Mouse (Mus musculus) thymus, postnatal 0 days (tissue): ENCODE measurements around the gene Crat. TPM values are rescaled to one million over a fixed set of nuclear protein-coding genes. Genes with fewer than 3 reads are reported as not detected.
"Not testable (repeated sequence)": the region's sequence is repeated elsewhere in the genome, so short reads cannot be mapped to it uniquely, and the experiment has no call there.

Experiments
- DNase-seq: peaks from one replicate; pipeline ENCODE4 v3.0.0-alpha.2; 2015; ENCODE audit warnings: low spot score
- polyA plus RNA-seq: library from polyadenylated mRNA; unstranded; fragments of >200 nt; fragmentation: Nextera tagmentation; extraction: Ambion mirVana; gene quantifications from 2 replicates; pipeline ENCODE4 v1.2.1, GENCODE M21; 2015

Crat gene
- polyA plus RNA-seq, 1 experiment from 2014 or later: 7.9 TPM

GRCm38 (mm10) chr2:30440701-30441517, 25.3 kb upstream of the Crat start:
- DNase-seq: peak; percentile 87

GRCm38 (mm10) chr2:30440211-30440700, 24.6 kb upstream of the Crat start:
- no peak for DNase-seq

GRCm38 (mm10) chr2:30439631-30440030, 24.0 kb upstream of the Crat start:
- no peak for DNase-seq

GRCm38 (mm10) chr2:30437791-30438190, 22.2 kb upstream of the Crat start:
- DNase-seq: no peak

- DNase-seq: no peak
Observed at GRCm38 (mm10) chr2:30436809-30437208, 21.2 kb upstream of the Crat start.

- no peak for DNase-seq
Observed at GRCm38 (mm10) chr2:30436156-30436545, 20.5 kb upstream of the Crat start.

- DNase-seq: peak; percentile 77
Observed at GRCm38 (mm10) chr2:30435326-30436155, 19.9 kb upstream of the Crat start.

GRCm38 (mm10) chr2:30429156-30429555, 13.5 kb upstream of the Crat start:
- no peak for DNase-seq

GRCm38 (mm10) chr2:30421432-30421831, 5.8 kb upstream of the Crat start:
- DNase-seq: no peak

GRCm38 (mm10) chr2:30419112-30419511, 3.5 kb upstream of the Crat start:
- DNase-seq: no peak

- DNase-seq: no peak
Observed at GRCm38 (mm10) chr2:30418259-30418658, 2.6 kb upstream of the Crat start.

- no peak for DNase-seq
Observed at GRCm38 (mm10) chr2:30417595-30418165, 2.1 kb upstream of the Crat start.

GRCm38 (mm10) chr2:30417154-30417553, 1.5 kb upstream of the Crat start:
- not testable (repeated sequence) for DNase-seq

- no peak for DNase-seq
Observed at GRCm38 (mm10) chr2:30416649-30416965, 994 bp upstream of the Crat start.

- DNase-seq: peak; percentile 96
Observed at GRCm38 (mm10) chr2:30415936-30416648, 479 bp upstream of the Crat start, which contains the start of gene Ptpa. Gene Ptpa, plus strand, starts transcription at chr2:30416039.

- no peak for DNase-seq
Observed at GRCm38 (mm10) chr2:30414681-30415080, 932 bp downstream of the Crat start.

- DNase-seq: no peak
Observed at GRCm38 (mm10) chr2:30414101-30414500, 1.5 kb downstream of the Crat start.

- no peak for DNase-seq
Observed at GRCm38 (mm10) chr2:30413038-30413973, 2.3 kb downstream of the Crat start.

- DNase-seq: no peak
Observed at GRCm38 (mm10) chr2:30409454-30410176, 6.0 kb downstream of the Crat start.
